Mouse (Mus musculus) heart, postnatal 10 days (tissue): ENCODE data around the gene Vmn2r-ps130. TPM values are rescaled to one million over a fixed set of nuclear protein-coding genes. Genes with fewer than 3 reads are reported as not detected.
"Not testable (repeated sequence)": the region's sequence is repeated elsewhere in the genome, so short reads cannot be mapped to it uniquely, and the experiment has no call there.

ENCODE experiments used
- DNase-seq, 2 experiments: peaks; one replicate each; pipeline ENCODE4 v3.0.0; 2021
- intact Hi-C: fragments of 180-260 bp; cut with DNase I; formaldehyde crosslinking; loops from one replicate; pipeline ENCODE4 v1.15.1; 2025
- total RNA-seq, 2 experiments: library from RNA; stranded (reverse); gene quantifications; 2 replicates each; pipeline ENCODE4 v1.2.3; 2021

Gene Vmn2r-ps130
- total RNA-seq, result not detected

DNA sequence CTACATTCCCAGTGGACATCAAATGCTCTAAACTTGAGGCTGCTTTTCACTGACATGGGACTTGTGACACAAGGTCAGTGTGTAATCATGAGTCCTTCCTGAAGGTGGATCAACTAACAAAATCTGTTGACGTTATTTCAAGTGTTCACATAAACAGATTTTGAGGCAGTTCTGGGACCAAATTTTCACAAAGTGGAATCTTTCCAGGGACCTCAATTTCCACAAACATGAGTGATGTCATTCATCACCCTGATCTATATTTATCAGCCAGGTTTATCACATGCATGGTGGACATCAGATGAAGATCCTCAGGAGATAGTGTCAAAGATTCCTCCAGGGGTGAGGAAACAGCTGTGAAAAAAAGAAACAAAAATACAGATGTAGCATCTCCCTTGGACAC lies at the start of gene Vmn2r-ps130:
TSS of gene Vmn2r-ps130 (plus strand) at position 301 of the 400 bp plus-strand sequence.
- intact Hi-C loops, result not testable (repeated sequence)

More for the DNA sequence above, at the start of gene Vmn2r-ps130:
- not testable (repeated sequence) for DNase-seq

Other genes starting within 250 kb of the Vmn2r-ps130 start
- 10 to 100 TPM in 1 of 2 experiments, 1 to 10 TPM in 1; 9.4 to 10.5 TPM for gene Zfp945, start 194.0 kb upstream of the Vmn2r-ps130 start, total RNA-seq
- gene Vmn2r113, start 118.2 kb upstream of the Vmn2r-ps130 start, total RNA-seq, result not detected
- gene Zfp40, start 132.1 kb downstream of the Vmn2r-ps130 start, total RNA-seq, result 1 to 10 TPM; 7.9 to 9.0 TPM